Mouse (Mus musculus) intestine, embryonic 14.5 days (tissue): ENCODE data around the gene Spem1. TPM values are rescaled to one million over a fixed set of nuclear protein-coding genes. Genes with fewer than 3 reads are reported as not detected.

Experiments
- ATAC-seq: fragments of 200-750 bp; cut with Nextera tagmentation; replicated peaks from 2 replicates; pipeline ENCODE4 v1.8.0; 2017; ENCODE audit warnings: low read depth, moderate number of reproducible peaks, moderate TSS enrichment, moderate library complexity; ENCODE audit not compliant: low FRiP score, low TSS enrichment
- DNase-seq: peaks from one replicate; pipeline ENCODE4 v3.0.0-alpha.2; 2018; ENCODE audit warnings: low spot score
- H3K27ac ChIP-seq: fragments of 300-500 bp; sonication (generic); 2 replicates; pipeline ENCODE4 v1.5.1; 2014; ENCODE audit warnings: low read depth, mild to moderate bottlenecking, control low read depth
- H3K27me3 ChIP-seq: fragments of 300-500 bp; sonication (generic); replicated peaks from 2 replicates; pipeline ENCODE4 v1.6.1; 2014; ENCODE audit warnings: low read length, control low read depth; ENCODE audit not compliant: control insufficient read depth, insufficient read depth
- H3K36me3 ChIP-seq: fragments of 300-500 bp; sonication (generic); 2 replicates; pipeline ENCODE4 v1.6.1; 2014; ENCODE audit warnings: low read length, control low read depth; ENCODE audit not compliant: control insufficient read depth, insufficient read depth
- H3K4me1 ChIP-seq: fragments of 300-500 bp; sonication (generic); replicated peaks from 2 replicates; pipeline ENCODE4 v1.6.1; 2014; ENCODE audit warnings: low read length, control low read depth, mixed read lengths; ENCODE audit not compliant: control insufficient read depth, insufficient read depth
- H3K4me2 ChIP-seq: fragments of 300-500 bp; sonication (generic); 2 replicates; pipeline ENCODE4 v1.6.1; 2014; ENCODE audit warnings: low read length
- H3K4me3 ChIP-seq: fragments of 300-500 bp; sonication (generic); 2 replicates; pipeline ENCODE4 v1.5.1; 2014; ENCODE audit warnings: low read depth, low read length, control low read depth, mixed read lengths
- H3K9ac ChIP-seq: fragments of 300-500 bp; sonication (generic); 2 replicates; pipeline ENCODE4 v1.6.1; 2014; ENCODE audit warnings: mild to moderate bottlenecking, low read length
- H3K9me3 ChIP-seq: fragments of 300-500 bp; sonication (generic); 2 replicates; pipeline ENCODE4 v1.6.1; 2016; ENCODE audit warnings: low read length, control low read depth; ENCODE audit not compliant: control insufficient read depth
- WGBS: fragments of 180-500 bp; shearing (Covaris S2); extraction: QIAGEN DNeasy Blood & Tissue Kit; methylation state at CpG from one replicate; pipeline ENCODE4 v1.1.7; 2014; 5-methylcytosine and 5-hydroxymethylcytosine counted together
- polyA plus RNA-seq: library from polyadenylated mRNA; unstranded; fragments of >200 nt; fragmentation: Nextera tagmentation; extraction: Ambion mirVana; gene quantifications from 2 replicates; pipeline ENCODE4 v1.2.1, GENCODE M21; 2014

The Spem1 gene
- polyA plus RNA-seq, 1 experiment from 2014 or later: not detected

GRCm38 (mm10) chr11:69828832-69829231 lies 6.9 kb upstream of the Spem1 start:
- Histone ChIP-seq H3K4me1 (0 out of 2 replicates have a peak, but pooled peaks cover 4% of the 10 kb centered on the region), H3K27ac (no peak overlapping the region), H3K4me2 (no peak overlapping the region), H3K36me3 (peaks cover 67% of the 10 kb centered on the region), H3K27me3 (no peaks in the 10 kb centered on the region), H3K4me3 (no peak overlapping the region), H3K9ac (no peak overlapping the region), H3K9me3 (no peaks in the 10 kb centered on the region)
- DNase-seq (no peak), ATAC-seq (no peak; the same call in 1 of the 2 replicates)
- 65% methylated on average over 5 of the region's 5 CpGs for WGBS

- DNase-seq: no peak
- WGBS: 87% methylated on average over 2 of the region's 2 CpGs
- no peaks in the 10 kb centered on the region for H3K4me1 ChIP-seq
- H3K27ac ChIP-seq: no peak overlapping the region
- H3K27me3 ChIP-seq: no peaks in the 10 kb centered on the region
- no peak overlapping the region for H3K4me3 ChIP-seq
- H3K36me3 ChIP-seq: peaks cover 45% of the 10 kb centered on the region
- no peak overlapping the region for H3K4me2 ChIP-seq
- no peaks in the 10 kb centered on the region for H3K9me3 ChIP-seq
- ATAC-seq: no peak
- no peak overlapping the region for H3K9ac ChIP-seq
Observed at GRCm38 (mm10) chr11:69823456-69823855, 1.5 kb upstream of the Spem1 start.

DNA sequence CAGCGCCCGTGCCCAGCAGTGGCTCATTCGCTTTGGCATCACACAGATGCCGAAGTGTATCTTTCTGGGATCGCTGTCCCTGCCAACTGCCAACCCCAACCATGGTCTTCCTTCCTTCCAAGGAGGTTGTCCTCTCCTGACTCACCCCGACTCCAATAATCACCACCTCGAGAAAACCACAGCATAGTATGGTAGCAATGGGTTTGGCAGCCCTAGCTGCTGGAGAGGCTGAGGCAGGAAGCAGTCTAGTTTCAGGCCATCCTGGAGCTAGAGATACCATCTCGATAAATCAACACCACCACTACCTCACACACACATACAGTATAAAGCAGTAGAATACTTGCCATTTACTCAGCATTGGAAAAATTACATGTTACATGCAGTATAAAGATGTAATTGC lies 3.1 kb downstream of the Spem1 start:
- Histone ChIP-seq H3K4me1 (no peaks in the 10 kb centered on the region), H3K27me3 (no peaks in the 10 kb centered on the region), H3K36me3 (0 out of 2 replicates have a peak, but pooled peaks cover under 1% of the 10 kb centered on the region), H3K27ac (no peak overlapping the region), H3K4me2 (no peak overlapping the region), H3K9ac (no peak overlapping the region), H3K9me3 (no peaks in the 10 kb centered on the region), H3K4me3 (no peak overlapping the region)
- WGBS: 95% methylated on average over 8 of the region's 8 CpGs
- DNase-seq (no peak), ATAC-seq (no peak)

DNA sequence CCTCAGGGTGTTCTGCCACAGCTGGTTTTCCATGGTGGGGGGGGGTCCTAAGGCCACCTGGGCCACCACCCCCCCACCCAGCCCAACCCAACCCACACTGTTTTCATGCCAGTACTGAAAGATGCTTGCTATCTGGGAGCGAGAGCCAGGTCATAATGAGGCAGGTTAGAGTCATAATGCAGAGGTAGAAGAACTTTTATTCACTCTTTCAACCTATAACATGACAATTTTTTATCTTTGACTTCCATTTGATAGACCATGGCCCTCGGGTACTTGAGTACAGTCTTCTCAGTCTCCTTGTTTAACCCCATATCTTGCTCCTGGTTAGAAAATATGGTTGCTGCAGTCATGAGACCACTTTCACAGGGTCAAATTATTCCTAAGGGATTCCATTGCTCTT lies 3.6 kb downstream of the Spem1 start, which contains the start of gene Spem2:
Gene Spem2, minus strand, starts transcription at position 101 of the 400 bp plus-strand sequence.
- no peaks in the 10 kb centered on the region for H3K27me3 ChIP-seq
- no peak within 1 kb of the TSS for H3K27ac ChIP-seq
- WGBS: 80% methylated on average over 2 of the region's 2 CpGs
- H3K9ac ChIP-seq: no peak within 1 kb of the TSS
- no peak within 1 kb of the TSS for H3K4me2 ChIP-seq
- no peaks in the 10 kb centered on the region for H3K36me3 ChIP-seq
- H3K4me1 ChIP-seq: no peaks in the 10 kb centered on the region
- H3K9me3 ChIP-seq: no peaks in the 10 kb centered on the region
- no peak within 1 kb of the TSS for H3K4me3 ChIP-seq
- ATAC-seq: no peak
- DNase-seq: no peak

DNA sequence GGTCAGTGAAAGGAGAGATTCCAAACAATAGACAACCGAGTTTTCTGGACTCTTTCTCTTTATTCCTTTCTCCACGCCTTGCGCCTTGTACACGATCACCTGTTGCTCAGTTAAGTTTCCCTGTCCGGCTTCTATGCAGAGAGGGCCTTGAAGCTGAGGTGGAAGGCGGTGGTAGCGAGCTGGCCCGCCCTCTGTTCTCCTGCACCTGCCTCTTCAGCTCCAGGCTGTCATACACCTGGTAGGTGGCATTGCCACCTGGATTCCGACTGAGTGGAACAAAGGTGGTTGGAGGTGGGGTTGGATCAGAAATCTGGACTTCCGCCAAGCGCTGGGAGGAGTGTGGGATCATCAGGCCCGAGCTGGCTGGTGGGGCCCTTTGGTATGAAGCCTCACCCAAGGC lies 5.5 kb downstream of the Spem1 start:
- H3K9ac ChIP-seq: no peak overlapping the region
- ATAC-seq (no peak), DNase-seq (no peak)
- H3K27ac ChIP-seq: no peak overlapping the region
- H3K9me3 ChIP-seq: no peaks in the 10 kb centered on the region
- WGBS: 87% methylated on average over 12 of the region's 12 CpGs
- no peak overlapping the region for H3K4me2 ChIP-seq
- H3K4me1 ChIP-seq: no peaks in the 10 kb centered on the region
- H3K36me3 ChIP-seq: no peaks in the 10 kb centered on the region
- no peak overlapping the region for H3K4me3 ChIP-seq
- no peaks in the 10 kb centered on the region for H3K27me3 ChIP-seq

GRCm38 (mm10) chr11:69815155-69815554 lies 6.8 kb downstream of the Spem1 start, which contains the start of gene Gm39566:
Gene Gm39566 (minus strand): TSS chr11:69815298.
- DNase-seq (no peak), ATAC-seq (no peak)
- no peaks in the 10 kb centered on the region for H3K4me1 ChIP-seq
- H3K4me2 ChIP-seq: no peak within 1 kb of the TSS
- no peak within 1 kb of the TSS for H3K4me3 ChIP-seq
- no peaks in the 10 kb centered on the region for H3K36me3 ChIP-seq
- H3K27me3 ChIP-seq: no peaks in the 10 kb centered on the region
- no peaks in the 10 kb centered on the region for H3K9me3 ChIP-seq
- WGBS: 62% methylated on average over 10 of the region's 10 CpGs
- H3K27ac ChIP-seq: no peak within 1 kb of the TSS
- no peak within 1 kb of the TSS for H3K9ac ChIP-seq

DNA sequence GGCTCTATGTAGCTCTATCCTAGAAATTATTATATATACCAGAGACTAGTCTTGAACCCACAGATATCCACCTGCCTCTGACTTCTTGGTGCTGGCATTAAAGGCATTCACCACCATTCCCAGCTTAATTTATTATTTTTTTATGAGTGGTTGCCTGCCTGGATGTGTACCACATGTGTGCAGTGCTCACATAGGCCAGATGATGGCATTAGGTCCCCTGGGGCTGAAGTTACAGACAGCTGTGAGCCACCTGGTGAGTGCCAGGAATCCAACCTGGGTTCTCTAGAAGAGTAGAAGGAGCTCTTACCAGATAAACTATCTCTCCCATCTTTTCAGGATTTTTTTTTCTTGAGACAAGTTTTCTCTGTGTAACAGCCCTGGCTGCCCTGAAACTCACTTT lies 11.7 kb downstream of the Spem1 start:
- no peaks in the 10 kb centered on the region for H3K9me3 ChIP-seq
- no peak overlapping the region for H3K27ac ChIP-seq
- no peaks in the 10 kb centered on the region for H3K4me1 ChIP-seq
- no peaks in the 10 kb centered on the region for H3K36me3 ChIP-seq
- no peak overlapping the region for H3K4me3 ChIP-seq
- DNase-seq (no peak), ATAC-seq (no peak)
- H3K4me2 ChIP-seq: no peak overlapping the region
- peaks cover 10% of the 10 kb centered on the region for H3K27me3 ChIP-seq
- no peak overlapping the region for H3K9ac ChIP-seq

- Histone ChIP-seq H3K4me1 (peaks cover 15% of the 10 kb centered on the region; the same call in 1 of the 2 replicates), H3K27ac (no peak overlapping the region), H3K4me2 (no peak overlapping the region), H3K27me3 (peaks cover 23% of the 10 kb centered on the region), H3K9me3 (no peaks in the 10 kb centered on the region), H3K9ac (no peak overlapping the region), H3K36me3 (no peaks in the 10 kb centered on the region), H3K4me3 (no peak overlapping the region)
- WGBS: 55% methylated on average over 2 of the region's 2 CpGs
- ATAC-seq (no peak), DNase-seq (no peak)
Observed at GRCm38 (mm10) chr11:69807641-69808040, 14.3 kb downstream of the Spem1 start.

DNA sequence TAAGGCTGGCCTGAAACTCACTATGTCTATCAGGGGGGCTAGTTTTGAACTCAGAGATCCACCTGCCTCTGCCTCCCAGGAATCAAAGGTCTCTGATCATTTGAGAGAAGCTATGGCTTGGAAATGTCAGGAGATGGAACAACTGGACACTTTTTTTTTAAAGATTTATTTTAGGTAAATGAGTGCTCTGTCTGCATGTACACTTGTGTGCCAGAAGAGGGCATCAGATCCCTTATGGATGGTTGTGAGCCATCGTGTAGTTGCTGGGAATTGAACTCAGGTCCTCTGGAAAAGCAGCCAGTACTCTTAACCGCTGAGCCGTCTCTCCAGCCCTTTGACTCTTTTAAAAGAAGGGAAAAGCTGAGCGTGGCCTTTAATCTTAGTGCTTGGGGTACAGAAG lies 15.6 kb downstream of the Spem1 start:
- H3K4me2 ChIP-seq: no peak overlapping the region
- peaks cover 26% of the 10 kb centered on the region for H3K4me1 ChIP-seq
- H3K27me3 ChIP-seq: peaks cover 35% of the 10 kb centered on the region
- ATAC-seq (no peak), DNase-seq (no peak)
- no peaks in the 10 kb centered on the region for H3K36me3 ChIP-seq
- H3K27ac ChIP-seq: no peak overlapping the region
- H3K9me3 ChIP-seq: no peaks in the 10 kb centered on the region
- WGBS: 80% methylated on average over 4 of the region's 4 CpGs
- H3K4me3 ChIP-seq: no peak overlapping the region
- no peak overlapping the region for H3K9ac ChIP-seq
